Mouse (Mus musculus) embryonic facial prominence, embryonic 15.5 days (tissue): ENCODE results near the gene Faim. TPM values are rescaled to one million over a fixed set of nuclear protein-coding genes. Genes with fewer than 3 reads are reported as not detected.

ENCODE experiments used
- ATAC-seq: fragments of 200-750 bp; cut with Nextera tagmentation; 2 replicates; pipeline ENCODE4 v1.8.0; 2017; ENCODE audit warnings: low read depth, moderate TSS enrichment; ENCODE audit not compliant: insufficient number of reproducible peaks, low FRiP score, low TSS enrichment
- H3K27ac ChIP-seq: fragments of 300-500 bp; sonication (generic); replicated peaks from 2 replicates; pipeline ENCODE4 v1.5.1; 2015; ENCODE audit warnings: mild to moderate bottlenecking, inconsistent platforms
- H3K27me3 ChIP-seq: fragments of 300-500 bp; sonication (generic); 2 replicates; pipeline ENCODE4 v1.6.1; 2015; ENCODE audit warnings: inconsistent platforms
- H3K36me3 ChIP-seq: fragments of 300-500 bp; sonication (generic); 2 replicates; pipeline ENCODE4 v1.6.1; 2015; ENCODE audit warnings: mild to moderate bottlenecking, inconsistent platforms
- H3K4me1 ChIP-seq: fragments of 300-500 bp; sonication (generic); 2 replicates; pipeline ENCODE4 v1.6.1; 2015; ENCODE audit warnings: inconsistent platforms
- H3K4me2 ChIP-seq: fragments of 300-500 bp; sonication (generic); replicated peaks from 2 replicates; pipeline ENCODE4 v1.6.1; 2015; ENCODE audit warnings: mild to moderate bottlenecking, inconsistent platforms
- H3K4me3 ChIP-seq: fragments of 300-500 bp; sonication (generic); replicated peaks from 2 replicates; pipeline ENCODE4 v1.5.1; 2015; ENCODE audit warnings: mild to moderate bottlenecking, inconsistent platforms
- H3K9ac ChIP-seq: fragments of 300-500 bp; sonication (generic); 2 replicates; pipeline ENCODE4 v1.6.1; 2015; ENCODE audit warnings: inconsistent platforms
- H3K9me3 ChIP-seq: fragments of 300-500 bp; sonication (generic); replicated peaks from 2 replicates; pipeline ENCODE4 v1.6.1; 2016; ENCODE audit warnings: inconsistent platforms
- WGBS: fragments of 180-500 bp; shearing (Covaris S2); methylation state at CpG from one replicate; pipeline ENCODE4 v1.1.7; 2015; 5-methylcytosine and 5-hydroxymethylcytosine counted together
- polyA plus RNA-seq: library from polyadenylated mRNA; unstranded; fragments of >200 nt; fragmentation: Nextera tagmentation; extraction: Ambion mirVana; gene quantifications from 2 replicates; pipeline ENCODE4 v1.2.1, GENCODE M21; 2015

Gene Faim
- polyA plus RNA-seq, 1 experiment from 2014 or later = 47.6 TPM

- Histone ChIP-seq H3K27me3 (no peaks in the 10 kb centered on the region), H3K4me2 (no peak overlapping the region), H3K4me3 (no peak overlapping the region), H3K36me3 (no peaks in the 10 kb centered on the region), H3K4me1 (no peaks in the 10 kb centered on the region), H3K9ac (no peak overlapping the region), H3K27ac (no peak overlapping the region), H3K9me3 (no peaks in the 10 kb centered on the region)
- 70% methylated on average over 3 of the region's 3 CpGs for WGBS
- no peak for ATAC-seq
Measured at GRCm38 (mm10) chr9:99016759-99017158, 30.6 kb downstream of the Faim start.

- ATAC-seq = no peak
- H3K4me1 ChIP-seq = no peaks in the 10 kb centered on the region
- H3K27ac ChIP-seq = no peak overlapping the region
- H3K4me2 ChIP-seq = no peak overlapping the region
- WGBS = 82% methylated on average over 6 of the region's 6 CpGs
- H3K36me3 ChIP-seq = no peaks in the 10 kb centered on the region
- H3K9ac ChIP-seq = no peak overlapping the region
- H3K9me3 ChIP-seq = no peaks in the 10 kb centered on the region
- no peak overlapping the region for H3K4me3 ChIP-seq
- no peaks in the 10 kb centered on the region for H3K27me3 ChIP-seq
Measured at GRCm38 (mm10) chr9:99017679-99018078, 31.5 kb downstream of the Faim start.

GRCm38 (mm10) chr9:99021166-99021565, 35.0 kb downstream of the Faim start:
- no peak overlapping the region for H3K9ac ChIP-seq

DNA sequence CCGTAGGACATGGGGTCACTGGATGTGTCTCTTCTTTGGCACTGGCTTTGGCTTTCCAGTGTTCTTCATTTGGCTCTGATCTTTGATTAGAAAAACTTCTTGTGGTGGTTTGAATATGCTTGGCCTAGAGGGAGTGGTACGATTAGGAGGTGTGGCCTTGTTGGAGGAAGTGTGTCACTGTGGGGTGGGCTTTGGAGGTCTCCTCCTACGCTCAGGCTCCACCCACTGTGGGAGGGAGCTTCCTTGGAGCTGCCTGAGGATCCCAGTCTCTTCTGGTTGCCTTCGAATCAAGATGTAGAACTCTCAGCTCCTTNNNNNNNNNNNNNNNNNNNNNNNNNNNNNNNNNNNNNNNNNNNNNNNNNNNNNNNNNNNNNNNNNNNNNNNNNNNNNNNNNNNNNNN, 35.6 kb downstream of the Faim start:
- no peaks in the 10 kb centered on the region for H3K27me3 ChIP-seq
- no peaks in the 10 kb centered on the region for H3K36me3 ChIP-seq
- H3K27ac ChIP-seq = no peak overlapping the region
- no peak overlapping the region for H3K9ac ChIP-seq
- no peaks in the 10 kb centered on the region for H3K9me3 ChIP-seq
- H3K4me2 ChIP-seq = no peak overlapping the region
- WGBS = 82% methylated on average over 4 of the region's 4 CpGs
- no peak overlapping the region for H3K4me3 ChIP-seq
- ATAC-seq = no peak
- no peaks in the 10 kb centered on the region for H3K4me1 ChIP-seq

More at GRCm38 (mm10) chr9:99021166-99021565, 35.0 kb downstream of the Faim start:
- Histone ChIP-seq H3K9me3 (no peaks in the 10 kb centered on the region), H3K4me3 (no peak overlapping the region), H3K4me1 (no peaks in the 10 kb centered on the region), H3K27me3 (no peaks in the 10 kb centered on the region), H3K27ac (no peak overlapping the region), H3K36me3 (no peaks in the 10 kb centered on the region), H3K4me2 (no peak overlapping the region)
- 38% methylated on average over 5 of the region's 5 CpGs for WGBS
- ATAC-seq = no peak

- no peak for ATAC-seq
- Histone ChIP-seq H3K27me3 (no peaks in the 10 kb centered on the region), H3K9me3 (no peaks in the 10 kb centered on the region), H3K9ac (no peak overlapping the region), H3K4me3 (no peak overlapping the region), H3K36me3 (0 out of 2 replicates have a peak, but pooled peaks cover 4% of the 10 kb centered on the region), H3K4me2 (no peak overlapping the region), H3K4me1 (no peaks in the 10 kb centered on the region), H3K27ac (no peak overlapping the region)
- 75% methylated on average over 8 of the region's 8 CpGs for WGBS
Measured at GRCm38 (mm10) chr9:99032031-99032430, 45.9 kb downstream of the Faim start.

DNA sequence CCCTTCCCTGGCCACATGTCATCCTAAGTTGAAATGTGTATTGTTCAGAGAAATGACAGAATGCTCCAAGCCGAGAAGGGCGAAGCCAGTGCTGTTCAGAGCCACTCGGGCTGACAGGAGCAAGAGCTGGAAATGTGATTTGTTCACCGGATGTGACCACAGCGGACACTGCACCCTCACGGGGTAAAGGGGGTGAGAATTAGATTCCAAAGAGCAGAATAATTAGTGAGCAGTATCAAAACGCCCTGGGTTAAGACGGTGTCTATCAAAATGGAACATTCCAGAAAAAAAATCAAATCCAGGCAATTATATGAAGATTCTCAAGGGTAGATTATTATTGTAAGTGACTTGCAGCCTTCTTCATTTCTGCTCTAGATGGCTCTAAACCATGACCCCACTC, 47.9 kb downstream of the Faim start:
- no peak overlapping the region for H3K27ac ChIP-seq
- H3K36me3 ChIP-seq = 0 out of 2 replicates have a peak, but pooled peaks cover 4% of the 10 kb centered on the region
- H3K9me3 ChIP-seq = no peaks in the 10 kb centered on the region
- no peak for ATAC-seq
- WGBS = 88% methylated on average over 8 of the region's 8 CpGs
- H3K9ac ChIP-seq = no peak overlapping the region
- no peak overlapping the region for H3K4me2 ChIP-seq
- H3K27me3 ChIP-seq = no peaks in the 10 kb centered on the region
- H3K4me3 ChIP-seq = no peak overlapping the region
- no peaks in the 10 kb centered on the region for H3K4me1 ChIP-seq

DNA sequence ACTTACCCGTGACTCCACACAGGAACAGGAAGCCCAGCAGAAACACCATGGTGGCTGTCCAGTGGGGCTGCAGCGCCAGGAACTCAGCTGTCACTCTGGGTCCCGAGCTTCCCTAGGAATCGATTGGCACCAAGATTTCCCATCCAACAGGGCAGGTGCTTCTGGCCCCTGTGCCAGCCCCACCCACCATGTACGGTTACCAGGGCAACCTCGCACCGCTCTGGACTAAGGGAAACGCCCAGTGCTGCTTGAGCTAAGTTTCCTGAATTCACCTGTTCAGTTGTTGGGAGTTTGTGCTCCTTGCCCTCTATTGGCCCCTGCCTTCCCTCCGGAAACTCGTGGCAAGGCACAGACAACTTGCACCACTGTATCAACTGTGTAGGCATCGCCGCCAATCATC, 49.4 kb downstream of the Faim start, which contains the start of gene Gm1123:
TSS of gene Gm1123 (minus strand) at position 141 of the 400 bp plus-strand sequence.
- Histone ChIP-seq H3K27me3 (no peaks in the 10 kb centered on the region), H3K4me2 (no peak within 1 kb of the TSS), H3K9ac (no peak within 1 kb of the TSS), H3K36me3 (0 out of 2 replicates have a peak, but pooled peaks cover 4% of the 10 kb centered on the region), H3K27ac (no peak within 1 kb of the TSS), H3K4me1 (no peaks in the 10 kb centered on the region), H3K4me3 (no peak within 1 kb of the TSS), H3K9me3 (no peaks in the 10 kb centered on the region)
- ATAC-seq = no peak
- 78% methylated on average over 12 of the region's 12 CpGs for WGBS

GRCm38 (mm10) chr9:99041994-99042393, 55.8 kb downstream of the Faim start:
- Histone ChIP-seq H3K36me3 (0 out of 2 replicates have a peak, but pooled peaks cover 12% of the 10 kb centered on the region), H3K9ac (no peak overlapping the region), H3K9me3 (no peaks in the 10 kb centered on the region), H3K4me2 (no peak overlapping the region), H3K27ac (no peak overlapping the region), H3K4me3 (no peak overlapping the region), H3K4me1 (no peaks in the 10 kb centered on the region), H3K27me3 (no peaks in the 10 kb centered on the region)
- ATAC-seq = no peak
- WGBS = 74% methylated on average over 9 of the region's 9 CpGs

- no peak overlapping the region for H3K27ac ChIP-seq
- H3K36me3 ChIP-seq = 0 out of 2 replicates have a peak, but pooled peaks cover 12% of the 10 kb centered on the region
- 93% methylated on average over 4 of the region's 4 CpGs for WGBS
Measured at GRCm38 (mm10) chr9:99042641-99043040, 56.5 kb downstream of the Faim start.

DNA sequence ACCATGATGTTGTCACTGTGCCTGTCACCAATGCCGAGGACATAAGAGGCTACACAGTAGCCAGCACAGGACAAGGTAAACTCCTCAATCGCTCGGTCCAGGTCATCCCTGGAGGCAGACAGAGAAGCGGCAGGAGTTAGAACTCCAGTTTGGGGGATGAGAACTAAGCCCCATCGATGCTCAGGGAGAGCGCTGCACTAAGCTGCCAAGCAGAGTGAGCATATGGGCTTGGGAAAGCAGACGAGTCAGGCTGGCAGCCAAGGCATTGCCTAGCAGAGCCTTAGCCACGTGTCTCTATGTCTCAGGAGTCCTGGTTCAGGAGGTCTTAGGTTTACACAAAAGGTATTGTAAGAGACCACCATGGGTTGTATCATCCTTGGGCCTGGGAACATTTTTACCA, 58.6 kb downstream of the Faim start:
- Histone ChIP-seq H3K4me1 (no peaks in the 10 kb centered on the region), H3K4me2 (no peak overlapping the region), H3K4me3 (no peak overlapping the region), H3K27ac (no peak overlapping the region), H3K9ac (no peak overlapping the region), H3K36me3 (0 out of 2 replicates have a peak, but pooled peaks cover 12% of the 10 kb centered on the region), H3K27me3 (no peaks in the 10 kb centered on the region), H3K9me3 (no peaks in the 10 kb centered on the region)
- 86% methylated on average over 8 of the region's 8 CpGs for WGBS
- ATAC-seq = no peak

More at GRCm38 (mm10) chr9:99042641-99043040, 56.5 kb downstream of the Faim start:
- no peak overlapping the region for H3K4me3 ChIP-seq
- no peaks in the 10 kb centered on the region for H3K27me3 ChIP-seq
- H3K4me1 ChIP-seq = no peaks in the 10 kb centered on the region
- no peak for ATAC-seq
- no peak overlapping the region for H3K9ac ChIP-seq
- H3K9me3 ChIP-seq = no peaks in the 10 kb centered on the region
- no peak overlapping the region for H3K4me2 ChIP-seq

DNA sequence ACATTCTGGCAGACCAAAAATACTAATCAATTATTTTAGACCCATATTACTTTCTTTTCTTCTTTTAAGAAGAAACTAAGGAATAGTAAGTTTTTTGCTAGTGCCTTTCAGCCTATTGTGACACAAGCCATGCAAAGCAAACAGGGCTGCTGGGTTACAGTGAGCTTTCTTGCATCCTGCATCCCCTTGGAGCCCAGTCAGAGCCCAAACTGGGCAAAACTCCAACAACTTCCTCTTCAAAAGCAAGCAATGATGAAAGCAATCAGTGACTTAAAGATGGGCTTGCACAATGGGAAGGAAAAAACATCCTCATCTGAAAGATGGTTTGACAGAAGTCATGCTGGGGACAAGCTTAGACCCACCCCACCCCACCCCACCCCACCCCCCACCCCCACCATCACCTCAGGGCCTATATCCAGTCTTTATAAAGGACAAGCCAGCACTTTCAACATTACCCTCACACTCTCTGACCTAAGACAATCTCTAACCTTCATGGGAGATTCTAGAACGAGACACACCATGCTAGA, 62.6 kb downstream of the Faim start:
- no peak overlapping the region for H3K4me3 ChIP-seq
- H3K27ac ChIP-seq = no peak overlapping the region
- ATAC-seq = no peak
- H3K9me3 ChIP-seq = no peaks in the 10 kb centered on the region
- H3K4me1 ChIP-seq = no peaks in the 10 kb centered on the region
- H3K27me3 ChIP-seq = no peaks in the 10 kb centered on the region
- no peak overlapping the region for H3K4me2 ChIP-seq
- no peak overlapping the region for H3K9ac ChIP-seq
- 0 out of 2 replicates have a peak, but pooled peaks cover 8% of the 10 kb centered on the region for H3K36me3 ChIP-seq
- 48% methylated on average over 1 of the region's 1 CpGs for WGBS

- no peak overlapping the region for H3K4me2 ChIP-seq
- no peaks in the 10 kb centered on the region for H3K4me1 ChIP-seq
- H3K27ac ChIP-seq = no peak overlapping the region
- no peaks in the 10 kb centered on the region for H3K9me3 ChIP-seq
- no peak overlapping the region for H3K9ac ChIP-seq
- H3K36me3 ChIP-seq = 0 out of 2 replicates have a peak, but pooled peaks cover 8% of the 10 kb centered on the region
- WGBS = 59% methylated on average over 6 of the region's 6 CpGs
- no peak overlapping the region for H3K4me3 ChIP-seq
- no peak for ATAC-seq
- no peaks in the 10 kb centered on the region for H3K27me3 ChIP-seq
Measured at GRCm38 (mm10) chr9:99049760-99050159, 63.6 kb downstream of the Faim start.
